Mouse (Mus musculus) heart, postnatal 0 days (tissue): Measurements from ENCODE around the gene Vegfa. TPM values are rescaled to one million over a fixed set of nuclear protein-coding genes. Genes with fewer than 3 reads are reported as not detected.

ENCODE experiments used
- ATAC-seq: fragments of 200-750 bp; cut with Nextera tagmentation; 2 replicates; pipeline ENCODE4 v1.8.0; 2017; ENCODE audit warnings: low read depth, moderate number of reproducible peaks, moderate library complexity; ENCODE audit not compliant: insufficient read depth
- DNase-seq: peaks from one replicate; pipeline ENCODE4 v3.0.0-alpha.2; 2016; ENCODE audit warnings: low spot score
- H3K27ac ChIP-seq: fragments of 300-500 bp; sonication (generic); 2 replicates; pipeline ENCODE4 v1.5.1; 2014; ENCODE audit warnings: low read depth, mild to moderate bottlenecking
- H3K27me3 ChIP-seq: fragments of 300-500 bp; sonication (generic); 2 replicates; pipeline ENCODE4 v1.6.1; 2014; ENCODE audit warnings: low read length, mixed read lengths; ENCODE audit not compliant: control insufficient read depth, insufficient read depth
- H3K36me3 ChIP-seq: fragments of 300-500 bp; sonication (generic); replicated peaks from 2 replicates; pipeline ENCODE4 v1.6.1; 2014; ENCODE audit warnings: low read length, mixed read lengths; ENCODE audit not compliant: control insufficient read depth, insufficient read depth
- H3K4me1 ChIP-seq: fragments of 300-500 bp; sonication (generic); 2 replicates; pipeline ENCODE4 v1.6.1; 2014; ENCODE audit warnings: antibody characterized with exemption; ENCODE audit not compliant: control insufficient read depth, insufficient read depth
- H3K4me2 ChIP-seq: fragments of 300-500 bp; sonication (generic); 2 replicates; pipeline ENCODE4 v1.6.1; 2014; ENCODE audit warnings: low read depth, mild to moderate bottlenecking, low read length, moderate library complexity
- H3K4me3 ChIP-seq: fragments of 300-500 bp; sonication (generic); 2 replicates; pipeline ENCODE4 v1.5.1; 2014; ENCODE audit warnings: low read depth, low read length
- H3K9ac ChIP-seq: fragments of 300-500 bp; sonication (generic); replicated peaks from 2 replicates; pipeline ENCODE4 v1.6.1; 2014; ENCODE audit warnings: low read depth, low read length, mixed read lengths
- H3K9me3 ChIP-seq: fragments of 300-500 bp; sonication (generic); replicated peaks from 2 replicates; pipeline ENCODE4 v1.6.1; 2016; ENCODE audit warnings: low read length; ENCODE audit not compliant: control insufficient read depth
- CTCF ChIP-seq: IDR thresholded peaks from 2 replicates; pipeline ENCODE4 v1.5.1; 2016; ENCODE audit warnings: antibody characterized with exemption, control low read depth, low read depth
- EP300 ChIP-seq: IDR thresholded peaks from 2 replicates; pipeline ENCODE4 v1.6.1; 2016; ENCODE audit warnings: antibody characterized with exemption, low read depth
- WGBS: fragments of 180-500 bp; shearing (Covaris S2); extraction: QIAGEN DNeasy Blood & Tissue Kit; methylation state at CpG from one replicate; pipeline ENCODE4 v1.1.7; 2014; 5-methylcytosine and 5-hydroxymethylcytosine counted together
- polyA plus RNA-seq: library from polyadenylated mRNA; unstranded; fragments of >200 nt; fragmentation: Nextera tagmentation; extraction: Ambion mirVana; gene quantifications from 2 replicates; pipeline ENCODE4 v1.2.1, GENCODE M21; 2015
- total RNA-seq: library from RNA; depleted of rRNA; stranded (reverse); fragments of >200 nt; gene quantifications from 2 replicates; pipeline ENCODE4 v1.2.3, GENCODE M21; 2014; ENCODE audit warnings: low replicate concordance

The Vegfa gene
- total and polyA plus RNA-seq, 2 experiments from 2014 or later: 5.2 to 224 TPM

GRCm38 (mm10) chr17:46020579-46020978 lies 11.6 kb downstream of the Vegfa start:
- no peak overlapping the region for H3K9ac ChIP-seq
- peaks cover under 1% of the 10 kb centered on the region; the same call in 1 of the 2 replicates for H3K4me1 ChIP-seq
- no peak overlapping the region for H3K27ac ChIP-seq
- H3K36me3 ChIP-seq: peaks cover 94% of the 10 kb centered on the region
- ATAC-seq: no peak
- no peaks in the 10 kb centered on the region for H3K9me3 ChIP-seq
- no peak overlapping the region for H3K4me3 ChIP-seq
- H3K27me3 ChIP-seq: no peaks in the 10 kb centered on the region
- H3K4me2 ChIP-seq: no peak overlapping the region
- TF ChIP-seq EP300: no peak
- TF ChIP-seq CTCF: no peak
- DNase-seq: no peak
- WGBS: 69% methylated on average over 7 of the region's 7 CpGs

GRCm38 (mm10) chr17:46018736-46019004 lies 13.5 kb downstream of the Vegfa start:
- ATAC-seq: no peak
- 60% methylated on average over 10 of the region's 10 CpGs for WGBS
- no peak overlapping the region for H3K9ac ChIP-seq
- peaks cover 80% of the 10 kb centered on the region for H3K36me3 ChIP-seq
- TF ChIP-seq EP300 (no peak), CTCF (no peak)
- DNase-seq: no peak
- no peaks in the 10 kb centered on the region for H3K4me1 ChIP-seq
- H3K9me3 ChIP-seq: no peaks in the 10 kb centered on the region
- no peaks in the 10 kb centered on the region for H3K27me3 ChIP-seq
- H3K4me3 ChIP-seq: no peak overlapping the region
- no peak overlapping the region for H3K27ac ChIP-seq
- no peak overlapping the region for H3K4me2 ChIP-seq

GRCm38 (mm10) chr17:46017946-46018735 lies 14.0 kb downstream of the Vegfa start:
- Histone ChIP-seq H3K9ac (no peak overlapping the region; the same call in 1 of the 2 replicates), H3K4me1 (no peaks in the 10 kb centered on the region), H3K4me3 (no peak overlapping the region), H3K9me3 (no peaks in the 10 kb centered on the region), H3K4me2 (no peak overlapping the region), H3K36me3 (peaks cover 74% of the 10 kb centered on the region), H3K27ac (no peak overlapping the region), H3K27me3 (no peaks in the 10 kb centered on the region)
- no peak for TF ChIP-seq CTCF
- TF ChIP-seq EP300: no peak
- 53% methylated on average over 24 of the region's 24 CpGs for WGBS
- ATAC-seq (no peak), DNase-seq (no peak)

GRCm38 (mm10) chr17:46016617-46017016 lies 15.6 kb downstream of the Vegfa start:
- TF ChIP-seq EP300 (no peak), CTCF (no peak)
- 86% methylated on average over 5 of the region's 5 CpGs for WGBS
- H3K9me3 ChIP-seq: no peaks in the 10 kb centered on the region
- no peaks in the 10 kb centered on the region for H3K4me1 ChIP-seq
- H3K9ac ChIP-seq: no peak overlapping the region
- H3K27me3 ChIP-seq: no peaks in the 10 kb centered on the region
- DNase-seq (no peak), ATAC-seq (no peak)
- no peak overlapping the region for H3K27ac ChIP-seq
- H3K36me3 ChIP-seq: peaks cover 59% of the 10 kb centered on the region
- H3K4me2 ChIP-seq: no peak overlapping the region
- no peak overlapping the region for H3K4me3 ChIP-seq

- H3K4me3 ChIP-seq: no peak overlapping the region
- peaks cover 53% of the 10 kb centered on the region for H3K36me3 ChIP-seq
- H3K27me3 ChIP-seq: no peaks in the 10 kb centered on the region
- DNase-seq (peak; percentile 3), ATAC-seq (no peak)
- H3K27ac ChIP-seq: no peak overlapping the region
- no peaks in the 10 kb centered on the region for H3K9me3 ChIP-seq
- TF ChIP-seq CTCF (no peak), EP300 (no peak)
- no peak overlapping the region for H3K9ac ChIP-seq
- no peaks in the 10 kb centered on the region for H3K4me1 ChIP-seq
- WGBS: 81% methylated on average over 6 of the region's 6 CpGs
- H3K4me2 ChIP-seq: no peak overlapping the region
Observed at GRCm38 (mm10) chr17:46015967-46016366, 16.2 kb downstream of the Vegfa start.

GRCm38 (mm10) chr17:46014935-46015334 lies 17.2 kb downstream of the Vegfa start:
- Histone ChIP-seq H3K27me3 (no peaks in the 10 kb centered on the region), H3K9me3 (no peaks in the 10 kb centered on the region), H3K27ac (no peak overlapping the region), H3K4me1 (peaks cover under 1% of the 10 kb centered on the region; the same call in 1 of the 2 replicates), H3K36me3 (peaks cover 42% of the 10 kb centered on the region), H3K4me3 (no peak overlapping the region), H3K9ac (no peak overlapping the region), H3K4me2 (no peak overlapping the region)
- DNase-seq (no peak), ATAC-seq (no peak)
- 86% methylated on average over 2 of the region's 2 CpGs for WGBS
- no peak for TF ChIP-seq CTCF
- TF ChIP-seq EP300: no peak
